Mouse (Mus musculus) stomach, postnatal 0 days (tissue): ENCODE results near the gene Ankrd7. TPM values are rescaled to one million over a fixed set of nuclear protein-coding genes. Genes with fewer than 3 reads are reported as not detected.

Experiments used
- ATAC-seq: fragments of 200-750 bp; cut with Nextera tagmentation; 2 replicates; pipeline ENCODE4 v1.8.0; 2017; ENCODE audit not compliant: low FRiP score, low TSS enrichment
- DNase-seq: peaks from one replicate; pipeline ENCODE4 v3.0.0-alpha.2; 2016; ENCODE audit warnings: low spot score
- H3K27ac ChIP-seq: fragments of 300-500 bp; sonication (generic); replicated peaks from 2 replicates; pipeline ENCODE4 v1.5.1; 2014; ENCODE audit warnings: mild to moderate bottlenecking, control low read depth
- H3K27me3 ChIP-seq: fragments of 300-500 bp; sonication (generic); 2 replicates; pipeline ENCODE4 v1.6.1; 2014; ENCODE audit warnings: low read length; ENCODE audit not compliant: control insufficient read depth, insufficient read depth
- H3K36me3 ChIP-seq: fragments of 300-500 bp; sonication (generic); 2 replicates; pipeline ENCODE4 v1.6.1; 2014; ENCODE audit warnings: low read length, mixed read lengths; ENCODE audit not compliant: control insufficient read depth, insufficient read depth
- H3K4me1 ChIP-seq: fragments of 300-500 bp; sonication (generic); replicated peaks from 2 replicates; pipeline ENCODE4 v1.6.1; 2014; ENCODE audit warnings: antibody characterized with exemption; ENCODE audit not compliant: control insufficient read depth, insufficient read depth
- H3K4me2 ChIP-seq: fragments of 300-500 bp; sonication (generic); replicated peaks from 2 replicates; pipeline ENCODE4 v1.6.1; 2014; ENCODE audit warnings: low read depth, mild to moderate bottlenecking, control low read depth, moderate library complexity
- H3K4me3 ChIP-seq: fragments of 300-500 bp; sonication (generic); 2 replicates; pipeline ENCODE4 v1.5.1; 2014; ENCODE audit warnings: low read depth, low read length, control low read depth
- H3K9ac ChIP-seq: fragments of 300-500 bp; sonication (generic); 2 replicates; pipeline ENCODE4 v1.6.1; 2014; ENCODE audit warnings: mild to moderate bottlenecking, low read length, control low read depth, mixed read lengths
- H3K9me3 ChIP-seq: fragments of 300-500 bp; sonication (generic); 2 replicates; pipeline ENCODE4 v1.6.1; 2016; ENCODE audit warnings: low read length; ENCODE audit not compliant: control insufficient read depth
- CTCF ChIP-seq: IDR thresholded peaks from 2 replicates; pipeline ENCODE4 v1.5.1; 2016; ENCODE audit warnings: antibody characterized with exemption, low read depth, mild to moderate bottlenecking, moderate library complexity
- EP300 ChIP-seq: optimal IDR thresholded peaks from 2 replicates; pipeline ENCODE3; 2016; ENCODE audit warnings: antibody characterized with exemption
- WGBS: fragments of 180-500 bp; shearing (Covaris S2); extraction: QIAGEN DNeasy Blood & Tissue Kit; methylation state at CpG from one replicate; pipeline ENCODE4 v1.1.7; 2014; 5-methylcytosine and 5-hydroxymethylcytosine counted together
- polyA plus RNA-seq: library from polyadenylated mRNA; unstranded; fragments of >200 nt; fragmentation: Nextera tagmentation; extraction: Ambion mirVana; gene quantifications from 2 replicates; pipeline ENCODE4 v1.2.1, GENCODE M21; 2015

The Ankrd7 gene
- polyA plus RNA-seq, 1 experiment from 2014 or later, result not detected

DNA sequence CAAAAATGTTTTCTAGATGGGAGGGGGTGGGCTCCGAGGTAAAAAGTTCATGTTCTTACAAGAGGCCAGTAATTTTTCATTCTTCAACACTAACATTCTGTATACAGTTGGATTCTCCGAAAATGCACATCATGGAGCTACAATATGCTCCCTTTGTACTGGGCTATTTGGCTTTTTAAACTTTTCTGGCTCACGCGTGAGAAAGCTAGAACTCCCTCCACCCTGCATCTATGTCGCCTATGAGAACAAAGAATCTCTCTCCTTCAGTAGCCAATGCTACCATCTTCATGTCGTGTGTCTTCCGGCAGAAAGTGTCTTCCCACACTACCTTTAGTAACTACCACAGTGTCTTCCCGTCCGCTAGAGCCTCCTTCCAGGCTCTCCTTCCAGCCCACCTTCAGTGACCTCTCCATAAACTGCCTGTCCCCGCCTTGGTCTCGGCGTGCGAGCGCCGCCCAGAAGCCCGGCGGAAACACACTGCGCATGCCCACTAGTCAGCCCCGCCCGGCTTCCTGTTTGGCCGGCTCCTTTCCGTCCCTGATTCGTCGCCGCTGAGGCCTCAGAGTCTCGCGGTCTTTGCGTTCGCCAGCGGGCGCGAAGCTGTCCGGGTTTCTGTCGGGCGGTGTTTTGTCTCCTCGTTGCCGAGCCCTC, 17.9 kb upstream of the Ankrd7 start, which contains the start of gene Lsm8:
TSS of gene Lsm8 (plus strand) at position 529 of the 651 bp plus-strand sequence.
- Histone ChIP-seq H3K4me3 (peak within 1 kb of the TSS; percentile 84), H3K4me2 (peak within 1 kb of the TSS; percentile 65), H3K9ac (peak within 1 kb of the TSS; percentile 96), H3K9me3 (no peaks in the 10 kb centered on the region), H3K36me3 (no peaks in the 10 kb centered on the region; the same call in 1 of the 2 replicates), H3K27me3 (no peaks in the 10 kb centered on the region), H3K4me1 (no peaks in the 10 kb centered on the region), H3K27ac (peak within 1 kb of the TSS; percentile 95)
- WGBS, result under 1% methylated on average over 37 of the region's 37 CpGs
- peak; percentile 98 for DNase-seq
- peak; percentile 100 for ATAC-seq
- TF ChIP-seq CTCF (peak; percentile 36), EP300 (peak; percentile 92)

GRCm38 (mm10) chr6:18848702-18849061, 17.4 kb upstream of the Ankrd7 start:
- Histone ChIP-seq H3K9ac (peak overlapping the region; percentile 96), H3K27me3 (no peaks in the 10 kb centered on the region), H3K9me3 (no peaks in the 10 kb centered on the region), H3K4me1 (no peaks in the 10 kb centered on the region), H3K36me3 (no peaks in the 10 kb centered on the region; the same call in 1 of the 2 replicates), H3K4me3 (peak overlapping the region; percentile 84), H3K27ac (peak overlapping the region; percentile 95), H3K4me2 (peak overlapping the region; percentile 65)
- DNase-seq (no peak), ATAC-seq (no peak)
- no peak for TF ChIP-seq CTCF
- no peak for TF ChIP-seq EP300
- WGBS, result 0% methylated on average over 28 of the region's 28 CpGs

DNA sequence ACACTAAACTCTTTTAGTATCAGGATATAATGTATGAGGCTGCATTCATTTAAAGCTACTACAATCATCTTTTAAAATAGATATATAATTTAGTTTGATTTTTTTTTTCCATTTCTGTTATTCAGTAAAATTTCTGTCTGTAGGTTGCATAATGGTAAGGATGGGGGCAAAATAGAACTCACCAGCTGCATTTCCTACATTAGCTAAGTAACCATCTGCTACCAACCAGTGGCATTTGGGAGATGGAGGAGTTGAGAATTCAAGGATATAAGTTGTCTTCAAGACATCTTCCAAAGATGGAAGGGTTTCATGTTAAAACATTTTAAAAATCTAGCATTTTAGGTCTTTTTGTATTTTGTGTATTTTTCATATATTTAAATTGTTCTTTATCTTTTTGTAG, 10.8 kb upstream of the Ankrd7 start:
- Histone ChIP-seq H3K27me3 (no peaks in the 10 kb centered on the region), H3K9me3 (0 out of 2 replicates have a peak, but pooled peaks cover 1% of the 10 kb centered on the region), H3K4me2 (no peak overlapping the region), H3K4me1 (no peaks in the 10 kb centered on the region), H3K27ac (no peak overlapping the region), H3K4me3 (no peak overlapping the region), H3K36me3 (peaks cover 7% of the 10 kb centered on the region), H3K9ac (no peak overlapping the region)
- ATAC-seq (no peak), DNase-seq (no peak)
- TF ChIP-seq CTCF (no peak), EP300 (no peak)

DNA sequence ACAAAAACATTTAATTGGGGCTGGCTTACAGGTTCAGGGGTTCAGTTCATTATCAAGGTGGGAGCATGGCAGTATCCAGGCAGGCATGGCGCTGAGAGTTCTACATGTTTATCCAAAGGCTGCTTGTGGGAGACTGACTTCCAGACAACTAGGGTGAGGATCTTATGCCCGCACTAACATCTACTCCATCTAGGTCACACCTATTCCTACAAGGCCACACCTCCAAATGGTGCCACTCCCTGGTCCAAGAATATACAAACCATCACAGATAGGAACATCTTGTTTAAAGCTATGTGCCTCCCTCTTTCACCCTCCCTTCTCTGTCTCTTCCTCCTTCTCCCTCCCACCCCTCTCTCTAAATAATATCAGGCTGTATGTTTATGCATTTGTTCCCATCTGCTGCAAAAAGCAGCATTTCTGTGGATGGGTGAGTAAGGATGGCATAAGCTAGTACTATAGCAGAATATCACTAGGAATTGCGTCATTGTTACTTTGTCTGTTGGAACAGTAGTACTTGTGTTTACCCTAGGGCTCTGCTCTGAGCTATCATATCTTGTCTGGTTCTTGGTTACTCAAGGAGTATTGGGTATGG, 9.5 kb upstream of the Ankrd7 start:
- peaks cover 7% of the 10 kb centered on the region for H3K36me3 ChIP-seq
- no peak for ATAC-seq
- H3K9ac ChIP-seq, result no peak overlapping the region
- H3K4me1 ChIP-seq, result no peaks in the 10 kb centered on the region
- no peak overlapping the region for H3K4me3 ChIP-seq
- no peak overlapping the region for H3K4me2 ChIP-seq
- DNase-seq, result no peak
- 0 out of 2 replicates have a peak, but pooled peaks cover 3% of the 10 kb centered on the region for H3K9me3 ChIP-seq
- no peak for TF ChIP-seq EP300
- TF ChIP-seq CTCF, result no peak
- 91% methylated on average over 3 of the region's 3 CpGs for WGBS
- no peaks in the 10 kb centered on the region for H3K27me3 ChIP-seq
- no peak overlapping the region for H3K27ac ChIP-seq

DNA sequence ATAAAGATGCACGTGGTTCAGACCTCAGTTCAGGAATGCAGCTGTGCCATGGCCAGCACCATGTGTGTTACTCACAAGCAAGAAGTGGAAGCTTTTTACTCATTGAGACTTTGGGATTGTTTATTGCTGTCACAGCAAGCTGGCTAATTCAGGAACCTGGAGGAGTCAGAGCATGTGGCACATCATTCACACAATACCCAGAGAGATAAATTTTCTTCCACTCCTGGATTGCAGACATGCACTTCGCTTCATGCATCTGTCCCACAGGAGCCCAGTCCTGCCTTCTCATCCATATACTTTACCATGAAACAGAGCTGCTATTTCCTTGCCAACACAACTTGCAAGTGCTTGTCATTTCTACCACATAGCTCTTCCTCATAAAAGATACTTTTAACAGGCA, 22.9 kb downstream of the Ankrd7 start:
- no peak for ATAC-seq
- H3K4me1 ChIP-seq, result no peaks in the 10 kb centered on the region
- TF ChIP-seq CTCF (no peak), EP300 (no peak)
- DNase-seq, result no peak
- no peak overlapping the region for H3K4me2 ChIP-seq
- 58% methylated on average over 2 of the region's 2 CpGs for WGBS
- no peak overlapping the region for H3K9ac ChIP-seq
- H3K4me3 ChIP-seq, result no peak overlapping the region
- no peaks in the 10 kb centered on the region for H3K9me3 ChIP-seq
- no peaks in the 10 kb centered on the region for H3K27me3 ChIP-seq
- no peaks in the 10 kb centered on the region for H3K36me3 ChIP-seq
- H3K27ac ChIP-seq, result no peak overlapping the region

DNA sequence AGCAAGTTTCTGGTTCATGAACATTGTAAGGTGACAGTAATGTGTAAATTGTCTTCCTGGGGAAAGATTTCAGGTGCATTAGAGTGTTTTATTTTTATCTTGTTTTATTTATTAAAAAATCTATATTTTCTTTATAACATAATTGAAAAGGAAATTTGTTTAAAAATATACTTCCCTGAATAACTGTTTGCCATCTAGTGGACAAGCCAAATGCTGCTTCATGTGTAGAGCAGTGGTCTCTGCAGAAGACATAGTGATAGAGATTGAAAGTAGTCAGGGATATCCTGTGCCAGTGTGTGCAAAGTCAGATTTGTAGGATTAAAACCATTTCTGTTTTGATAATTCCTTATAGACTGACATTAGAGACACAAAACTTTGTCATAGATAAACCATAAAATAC, 28.0 kb downstream of the Ankrd7 start:
- H3K4me3 ChIP-seq, result no peak overlapping the region
- ATAC-seq (no peak), DNase-seq (no peak)
- H3K36me3 ChIP-seq, result no peaks in the 10 kb centered on the region
- no peak overlapping the region for H3K27ac ChIP-seq
- H3K4me2 ChIP-seq, result no peak overlapping the region
- H3K9me3 ChIP-seq, result no peaks in the 10 kb centered on the region
- no peaks in the 10 kb centered on the region for H3K4me1 ChIP-seq
- H3K9ac ChIP-seq, result no peak overlapping the region
- TF ChIP-seq CTCF, result peak; percentile 23; the same call in 1 of the 2 replicates
- no peak for TF ChIP-seq EP300
- no peaks in the 10 kb centered on the region for H3K27me3 ChIP-seq
